Comparison of ENCODE assay signal across 28 mouse cellular contexts in the genomic region with DNA sequence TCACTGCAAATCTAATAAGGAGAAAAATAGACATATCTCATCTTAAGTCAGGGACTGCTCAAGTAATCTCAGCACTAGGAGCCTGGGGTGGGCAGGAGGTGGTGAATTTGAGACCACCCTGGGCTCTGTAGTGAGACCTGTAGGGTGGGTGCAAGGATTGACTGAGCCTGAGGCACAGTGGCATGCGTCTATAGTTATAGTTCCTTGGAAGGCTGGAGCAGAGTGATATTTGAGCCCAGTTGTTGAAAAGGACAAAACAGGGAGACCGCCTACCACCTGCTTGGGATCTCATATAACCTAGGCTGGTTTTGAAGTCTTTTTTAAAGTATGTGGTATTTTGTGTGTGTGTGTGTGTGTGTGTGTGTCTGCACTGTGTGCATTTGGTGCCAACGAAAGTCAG.
"Had no signal": no experiment of that assay in that cellular context is flagged by ENCODE, and none has a peak within 500 bp of the region (broad histone marks: within the 10 kb centered on the region; RNA-seq: fewer than 3 reads in every experiment).

No protein-coding gene starts in this region.

- H3K4me2 ChIP-seq: embryonic facial prominence, embryonic 12.5 days; embryonic facial prominence, embryonic 13.5 days; embryonic facial prominence, embryonic 15.5 days; forebrain, embryonic 12.5 days; forebrain, embryonic 13.5 days; forebrain, embryonic 15.5 days had no signal

- ATAC-seq: forebrain, embryonic 13.5 days; forebrain, embryonic 14.5 days; forebrain, embryonic 15.5 days; forebrain, embryonic 16.5 days; forebrain, postnatal 0 days had no signal

- H3K4me1 ChIP-seq: embryonic facial prominence, embryonic 12.5 days; embryonic facial prominence, embryonic 13.5 days; embryonic facial prominence, embryonic 15.5 days; forebrain, embryonic 10.5 days; forebrain, embryonic 12.5 days; forebrain, embryonic 13.5 days; forebrain, embryonic 15.5 days; heart, embryonic 10.5 days had no signal

- H3K9ac ChIP-seq: embryonic facial prominence, embryonic 12.5 days; embryonic facial prominence, embryonic 13.5 days; embryonic facial prominence, embryonic 15.5 days; forebrain, embryonic 12.5 days; forebrain, embryonic 13.5 days; forebrain, embryonic 15.5 days; forebrain, postnatal 0 days had no signal

- H3K27ac ChIP-seq: embryonic facial prominence, embryonic 12.5 days; embryonic facial prominence, embryonic 13.5 days; embryonic facial prominence, embryonic 15.5 days; forebrain, embryonic 10.5 days; forebrain, embryonic 12.5 days; forebrain, embryonic 13.5 days; forebrain, embryonic 15.5 days; heart, adult 2 months; heart, embryonic 10.5 days had no signal

- H3K9me3 ChIP-seq: embryonic facial prominence, embryonic 12.5 days; embryonic facial prominence, embryonic 13.5 days; embryonic facial prominence, embryonic 15.5 days; forebrain, embryonic 10.5 days; forebrain, embryonic 12.5 days; forebrain, embryonic 13.5 days; forebrain, embryonic 15.5 days; heart, embryonic 10.5 days had no signal

- H3K27me3 ChIP-seq: embryonic facial prominence, embryonic 12.5 days; embryonic facial prominence, embryonic 13.5 days; embryonic facial prominence, embryonic 15.5 days; forebrain, embryonic 12.5 days; forebrain, embryonic 13.5 days; forebrain, embryonic 15.5 days had no signal

- H3K4me3 ChIP-seq: embryonic facial prominence, embryonic 12.5 days; embryonic facial prominence, embryonic 13.5 days; embryonic facial prominence, embryonic 15.5 days; erythroblast, embryonic 14.5 days; forebrain, embryonic 10.5 days; forebrain, embryonic 12.5 days; forebrain, embryonic 13.5 days; forebrain, embryonic 15.5 days; gastrocnemius, adult 2 months; heart, adult 2 months; heart, embryonic 10.5 days had no signal

- DNase-seq: cerebellum, adult 2 months; cerebellum, adult 8-10 months; cerebellum, adult 9-10 months; cerebellum, adult 9-11 months; cerebellum, postnatal 10 days; cerebellum, postnatal 14 days; cerebellum, postnatal 25 days; cerebellum, postnatal 36 days; embryo, embryonic 11 days; forebrain, postnatal 0 days; gastrocnemius, adult 2 months; gastrocnemius, postnatal 10 days; gastrocnemius, postnatal 14 days; gastrocnemius, postnatal 25 days; gastrocnemius, postnatal 36 days; heart, adult 18-20 months; heart, adult 2 months had no signal
